Mouse (Mus musculus): ENCODE results near the gene Mon1b.

- TF ChIP-seq TCF3 (IDR thresholded peaks at IDR 0.05; ENCODE audit: insufficient read length, low read depth) (no peak), POLR2A (IDR thresholded peaks at IDR 0.05; ENCODE audit: insufficient read length, low read depth) (no peak), MAX (IDR thresholded peaks at IDR 0.05; ENCODE audit: low read depth) (no peak), POLR2AphosphoS2 (IDR thresholded peaks at IDR 0.05; ENCODE audit: insufficient read length, low read depth) (no peak), CEBPB (IDR thresholded peaks at IDR 0.05; ENCODE audit: insufficient read depth, poor library complexity, severe bottlenecking) (no peak), MYOG (IDR thresholded peaks at IDR 0.05; ENCODE audit: control insufficient read depth in 1 of 3, insufficient read depth in 1 of 3, insufficient read length in 2 of 3, low read depth in 2 of 3) (no peak), E2F4 (IDR thresholded peaks at IDR 0.05; ENCODE audit: insufficient read depth) (no peak), USF1 (IDR thresholded peaks at IDR 0.05; ENCODE audit: low read depth) (no peak)
Observed at GRCm38 (mm10) chr8:113672599-113673255, 37.3 kb downstream of the Mon1b start.

Data from myocyte (in vitro differentiated cells).